Mouse (Mus musculus): ENCODE measurements around the gene Thumpd3. TPM values are rescaled to one million over a fixed set of nuclear protein-coding genes. Genes with fewer than 3 reads are reported as not detected.

Gene Thumpd3
- polyA plus RNA-seq (2012; ENCODE audit: insufficient read depth, insufficient read length, missing spikeins), result 25.4 and 34.9 TPM in 2 replicates

GRCm38 (mm10) chr6:113046041-113046975, at the start of gene Thumpd3:
Gene Thumpd3 (plus strand): TSS chr6:113046225.
- Histone ChIP-seq H3K4me3 (ENCODE audit: insufficient read depth, low read depth, low read length) (peak within 1 kb of the TSS; percentile 75), H3K27ac (replicated peaks; ENCODE audit: low read depth, low read length) (peak within 1 kb of the TSS; percentile 94), H3K4me1 (ENCODE audit: control insufficient read depth, insufficient read depth, insufficient read length, low read length) (peaks cover 4% of the 10 kb centered on the region; the same call in 1 of the 2 replicates)

- H3K4me3 ChIP-seq (ENCODE audit: insufficient read depth, low read depth, low read length), result no peak overlapping the region
- H3K27ac ChIP-seq (replicated peaks; ENCODE audit: low read depth, low read length), result no peak overlapping the region
- H3K4me1 ChIP-seq (ENCODE audit: control insufficient read depth, insufficient read depth, insufficient read length, low read length), result no peaks in the 10 kb centered on the region
These were observed 46.8 kb upstream of the Thumpd3 start for GRCm38 (mm10) chr6:112999199-112999598.

GRCm38 (mm10) chr6:113000666-113001287, 45.2 kb upstream of the Thumpd3 start:
- Histone ChIP-seq H3K4me3 (ENCODE audit: insufficient read depth, low read depth, low read length) (0 out of 2 replicates have a peak overlapping the region, but pooled peaks have one; percentile 5), H3K4me1 (ENCODE audit: control insufficient read depth, insufficient read depth, insufficient read length, low read length) (no peaks in the 10 kb centered on the region), H3K27ac (replicated peaks; ENCODE audit: low read depth, low read length) (no peak overlapping the region)

GRCm38 (mm10) chr6:113001719-113002118, 44.3 kb upstream of the Thumpd3 start:
- Histone ChIP-seq H3K4me1 (ENCODE audit: control insufficient read depth, insufficient read depth, insufficient read length, low read length) (no peaks in the 10 kb centered on the region), H3K4me3 (ENCODE audit: insufficient read depth, low read depth, low read length) (no peak overlapping the region), H3K27ac (replicated peaks; ENCODE audit: low read depth, low read length) (no peak overlapping the region)

- H3K27ac ChIP-seq (replicated peaks; ENCODE audit: low read depth, low read length), result no peak overlapping the region
- no peaks in the 10 kb centered on the region for H3K4me1 ChIP-seq (ENCODE audit: control insufficient read depth, insufficient read depth, insufficient read length, low read length)
- H3K4me3 ChIP-seq (ENCODE audit: insufficient read depth, low read depth, low read length), result no peak overlapping the region
These were observed 42.5 kb upstream of the Thumpd3 start for GRCm38 (mm10) chr6:113003313-113004111.

GRCm38 (mm10) chr6:113006833-113007232, 39.2 kb upstream of the Thumpd3 start:
- H3K27ac ChIP-seq (replicated peaks; ENCODE audit: low read depth, low read length), result no peak overlapping the region
- H3K4me1 ChIP-seq (ENCODE audit: control insufficient read depth, insufficient read depth, insufficient read length, low read length), result no peaks in the 10 kb centered on the region
- no peak overlapping the region for H3K4me3 ChIP-seq (ENCODE audit: insufficient read depth, low read depth, low read length)

- no peaks in the 10 kb centered on the region; the same call in 1 of the 2 replicates for H3K4me1 ChIP-seq (ENCODE audit: control insufficient read depth, insufficient read depth, insufficient read length, low read length)
- 0 out of 2 replicates have a peak overlapping the region, but pooled peaks have one; percentile 31 for H3K27ac ChIP-seq (replicated peaks; ENCODE audit: low read depth, low read length)
These were observed 34.1 kb upstream of the Thumpd3 start for GRCm38 (mm10) chr6:113011886-113012285.

GRCm38 (mm10) chr6:113012495-113012941, 33.5 kb upstream of the Thumpd3 start:
- H3K4me3 ChIP-seq (ENCODE audit: insufficient read depth, low read depth, low read length), result peak overlapping the region; percentile 50
- no peaks in the 10 kb centered on the region; the same call in 1 of the 2 replicates for H3K4me1 ChIP-seq (ENCODE audit: control insufficient read depth, insufficient read depth, insufficient read length, low read length)
- H3K27ac ChIP-seq (replicated peaks; ENCODE audit: low read depth, low read length), result peak overlapping the region; percentile 86

More at GRCm38 (mm10) chr6:113011886-113012285, 34.1 kb upstream of the Thumpd3 start:
- H3K4me3 ChIP-seq (ENCODE audit: insufficient read depth, low read depth, low read length), result no peak overlapping the region

- no peak overlapping the region for H3K4me3 ChIP-seq (ENCODE audit: insufficient read depth, low read depth, low read length)
- no peaks in the 10 kb centered on the region; the same call in 1 of the 2 replicates for H3K4me1 ChIP-seq (ENCODE audit: control insufficient read depth, insufficient read depth, insufficient read length, low read length)
- no peak overlapping the region for H3K27ac ChIP-seq (replicated peaks; ENCODE audit: low read depth, low read length)
These were observed 32.5 kb upstream of the Thumpd3 start for GRCm38 (mm10) chr6:113013550-113013949.

GRCm38 (mm10) chr6:113017500-113018047, 28.5 kb upstream of the Thumpd3 start:
- Histone ChIP-seq H3K27ac (replicated peaks; ENCODE audit: low read depth, low read length) (no peak overlapping the region), H3K4me1 (ENCODE audit: control insufficient read depth, insufficient read depth, insufficient read length, low read length) (peaks cover 1% of the 10 kb centered on the region; the same call in 1 of the 2 replicates), H3K4me3 (ENCODE audit: insufficient read depth, low read depth, low read length) (no peak overlapping the region)

GRCm38 (mm10) chr6:113018139-113018538, 27.9 kb upstream of the Thumpd3 start:
- Histone ChIP-seq H3K4me1 (ENCODE audit: control insufficient read depth, insufficient read depth, insufficient read length, low read length) (peaks cover 4% of the 10 kb centered on the region), H3K27ac (replicated peaks; ENCODE audit: low read depth, low read length) (no peak overlapping the region), H3K4me3 (ENCODE audit: insufficient read depth, low read depth, low read length) (no peak overlapping the region)

GRCm38 (mm10) chr6:113024866-113025265, 21.2 kb upstream of the Thumpd3 start:
- no peak overlapping the region for H3K4me3 ChIP-seq (ENCODE audit: insufficient read depth, low read depth, low read length)
- H3K27ac ChIP-seq (replicated peaks; ENCODE audit: low read depth, low read length), result no peak overlapping the region
- peaks cover 4% of the 10 kb centered on the region for H3K4me1 ChIP-seq (ENCODE audit: control insufficient read depth, insufficient read depth, insufficient read length, low read length)

GRCm38 (mm10) chr6:113025774-113026173, 20.3 kb upstream of the Thumpd3 start:
- no peak overlapping the region for H3K27ac ChIP-seq (replicated peaks; ENCODE audit: low read depth, low read length)
- no peak overlapping the region for H3K4me3 ChIP-seq (ENCODE audit: insufficient read depth, low read depth, low read length)
- H3K4me1 ChIP-seq (ENCODE audit: control insufficient read depth, insufficient read depth, insufficient read length, low read length), result peaks cover 4% of the 10 kb centered on the region

GRCm38 (mm10) chr6:113027446-113027845, 18.6 kb upstream of the Thumpd3 start:
- H3K27ac ChIP-seq (replicated peaks; ENCODE audit: low read depth, low read length), result no peak overlapping the region
- peaks cover 4% of the 10 kb centered on the region for H3K4me1 ChIP-seq (ENCODE audit: control insufficient read depth, insufficient read depth, insufficient read length, low read length)
- no peak overlapping the region for H3K4me3 ChIP-seq (ENCODE audit: insufficient read depth, low read depth, low read length)
